Mouse (Mus musculus) liver, adult 2 months (tissue): ENCODE measurements around the gene Meis1.

ENCODE experiments used
- CTCF ChIP-seq: fragments of 200-500 bp; IDR thresholded peaks from 2 replicates; pipeline ENCODE4 v1.5.1; 2011; ENCODE audit warnings: low read depth, low read length, control low read depth
- POLR2A ChIP-seq: fragments of 200-500 bp; IDR thresholded peaks from 2 replicates; pipeline ENCODE4 v1.6.1; 2011; ENCODE audit warnings: low read length, control low read depth; ENCODE audit not compliant: insufficient read depth; ENCODE audit errors: extremely low read depth

GRCm38 (mm10) chr11:19011108-19011805 lies 7.5 kb downstream of the Meis1 start:
- TF ChIP-seq POLR2A, result no peak
- TF ChIP-seq CTCF, result no peak
